Mouse (Mus musculus): ENCODE data around the gene Ovol3. TPM values are rescaled to one million over a fixed set of nuclear protein-coding genes. Genes with fewer than 3 reads are reported as not detected.
"Not testable (repeated sequence)": the region's sequence is repeated elsewhere in the genome, so short reads cannot be mapped to it uniquely, and the experiment has no call there.

The Ovol3 gene
- polyA plus RNA-seq, 1 experiment from 2014 or later: not detected

GRCm38 (mm10) chr7:30219293-30220007, 16.1 kb downstream of the Ovol3 start:
- Histone ChIP-seq H3K4me1 (peaks cover 17% of the 10 kb centered on the region), H3K27me3 (replicated peaks; ENCODE audit: low read depth, poor library complexity, severe bottlenecking) (no peaks in the 10 kb centered on the region), H3K4me3 (peak overlapping the region; percentile 61), H3K36me3 (replicated peaks) (peaks cover 28% of the 10 kb centered on the region), H3K9me3 (no peaks in the 10 kb centered on the region), H3K27ac (replicated peaks) (peak overlapping the region; percentile 81)
- peak; percentile 82 for DNase-seq (ENCODE audit: low spot score)
- WGBS: 6% methylated on average over 16 of the region's 16 CpGs

GRCm38 (mm10) chr7:30217277-30217676, 18.2 kb downstream of the Ovol3 start:
- no peak overlapping the region for H3K27ac ChIP-seq (replicated peaks)
- peaks cover 17% of the 10 kb centered on the region for H3K4me1 ChIP-seq
- peaks cover 6% of the 10 kb centered on the region for H3K36me3 ChIP-seq (replicated peaks)
- H3K27me3 ChIP-seq (replicated peaks; ENCODE audit: low read depth, poor library complexity, severe bottlenecking): no peaks in the 10 kb centered on the region
- H3K9me3 ChIP-seq: 0 out of 2 replicates have a peak, but pooled peaks cover 4% of the 10 kb centered on the region
- DNase-seq (ENCODE audit: low spot score): no peak
- no peak overlapping the region for H3K4me3 ChIP-seq
- 81% methylated on average over 2 of the region's 2 CpGs for WGBS

GRCm38 (mm10) chr7:30216723-30217151, 18.8 kb downstream of the Ovol3 start:
- Histone ChIP-seq H3K27ac (replicated peaks) (peak overlapping the region; percentile 36; the same call in 1 of the 2 replicates), H3K9me3 (0 out of 2 replicates have a peak, but pooled peaks cover 4% of the 10 kb centered on the region), H3K4me1 (peaks cover 17% of the 10 kb centered on the region), H3K27me3 (replicated peaks; ENCODE audit: low read depth, poor library complexity, severe bottlenecking) (no peaks in the 10 kb centered on the region), H3K4me3 (peak overlapping the region; percentile 44), H3K36me3 (replicated peaks) (0 out of 2 replicates have a peak, but pooled peaks cover under 1% of the 10 kb centered on the region)
- WGBS: 1% methylated on average over 16 of the region's 16 CpGs
- DNase-seq (ENCODE audit: low spot score): peak; percentile 91

GRCm38 (mm10) chr7:30215875-30216274, 19.6 kb downstream of the Ovol3 start:
- H3K36me3 ChIP-seq (replicated peaks): no peaks in the 10 kb centered on the region
- H3K27ac ChIP-seq (replicated peaks): no peak overlapping the region
- no peaks in the 10 kb centered on the region for H3K27me3 ChIP-seq (replicated peaks; ENCODE audit: low read depth, poor library complexity, severe bottlenecking)
- peaks cover 17% of the 10 kb centered on the region for H3K4me1 ChIP-seq
- H3K9me3 ChIP-seq: 0 out of 2 replicates have a peak, but pooled peaks cover 4% of the 10 kb centered on the region
- DNase-seq (ENCODE audit: low spot score): no peak
- no peak overlapping the region for H3K4me3 ChIP-seq
- 87% methylated on average over 3 of the region's 3 CpGs for WGBS

- 86% methylated on average over 3 of the region's 3 CpGs for WGBS
- 0 out of 2 replicates have a peak, but pooled peaks cover 4% of the 10 kb centered on the region for H3K9me3 ChIP-seq
- no peak for DNase-seq (ENCODE audit: low spot score)
Observed at GRCm38 (mm10) chr7:30213881-30214280, 21.6 kb downstream of the Ovol3 start.

GRCm38 (mm10) chr7:30211025-30211424, 24.5 kb downstream of the Ovol3 start:
- Histone ChIP-seq H3K36me3 (replicated peaks) (no peaks in the 10 kb centered on the region), H3K4me1 (no peaks in the 10 kb centered on the region), H3K27ac (replicated peaks) (no peak overlapping the region), H3K9me3 (0 out of 2 replicates have a peak, but pooled peaks cover 4% of the 10 kb centered on the region), H3K4me3 (no peak overlapping the region), H3K27me3 (replicated peaks; ENCODE audit: low read depth, poor library complexity, severe bottlenecking) (no peaks in the 10 kb centered on the region)
- DNase-seq (ENCODE audit: low spot score): no peak
- WGBS: 31% methylated on average over 4 of the region's 4 CpGs

More at GRCm38 (mm10) chr7:30213881-30214280, 21.6 kb downstream of the Ovol3 start:
- Histone ChIP-seq H3K27me3 (replicated peaks; ENCODE audit: low read depth, poor library complexity, severe bottlenecking) (no peaks in the 10 kb centered on the region), H3K4me1 (peaks cover 3% of the 10 kb centered on the region), H3K27ac (replicated peaks) (no peak overlapping the region), H3K4me3 (no peak overlapping the region), H3K36me3 (replicated peaks) (no peaks in the 10 kb centered on the region)

GRCm38 (mm10) chr7:30206364-30206763, 29.2 kb downstream of the Ovol3 start:
- H3K4me3 ChIP-seq; H3K27me3 ChIP-seq (replicated peaks; ENCODE audit: low read depth, poor library complexity, severe bottlenecking); H3K27ac ChIP-seq (replicated peaks); DNase-seq (ENCODE audit: low spot score); H3K4me1 ChIP-seq; H3K36me3 ChIP-seq (replicated peaks); H3K9me3 ChIP-seq: not testable (repeated sequence)
- WGBS: 61% methylated on average over 5 of the region's 5 CpGs

DNA sequence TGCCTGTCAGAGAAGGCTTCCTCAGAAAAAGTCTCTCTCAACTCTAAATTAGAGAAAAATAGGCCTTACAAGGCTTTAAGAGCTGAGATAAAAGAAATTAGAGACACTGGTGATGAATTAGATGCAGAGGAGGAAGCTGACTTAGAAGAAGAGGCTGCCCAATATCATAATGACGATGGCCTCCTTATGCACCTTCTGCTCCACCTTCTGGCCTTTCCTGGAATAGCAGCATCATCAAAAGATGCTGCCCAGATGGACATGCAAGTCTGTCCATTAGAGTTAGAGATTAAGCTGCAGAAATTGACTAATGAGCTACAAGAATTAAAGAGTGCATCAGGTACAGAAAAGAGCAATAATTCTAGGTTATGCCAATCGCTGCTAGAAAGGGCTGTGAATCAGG, 30.1 kb downstream of the Ovol3 start:
- no peaks in the 10 kb centered on the region for H3K4me1 ChIP-seq
- H3K4me3 ChIP-seq: no peak overlapping the region
- no peaks in the 10 kb centered on the region for H3K9me3 ChIP-seq
- peak; percentile 57 for DNase-seq (ENCODE audit: low spot score)
- no peaks in the 10 kb centered on the region for H3K27me3 ChIP-seq (replicated peaks; ENCODE audit: low read depth, poor library complexity, severe bottlenecking)
- 5% methylated on average over 2 of the region's 2 CpGs for WGBS
- H3K36me3 ChIP-seq (replicated peaks): no peaks in the 10 kb centered on the region
- H3K27ac ChIP-seq (replicated peaks): no peak overlapping the region

DNA sequence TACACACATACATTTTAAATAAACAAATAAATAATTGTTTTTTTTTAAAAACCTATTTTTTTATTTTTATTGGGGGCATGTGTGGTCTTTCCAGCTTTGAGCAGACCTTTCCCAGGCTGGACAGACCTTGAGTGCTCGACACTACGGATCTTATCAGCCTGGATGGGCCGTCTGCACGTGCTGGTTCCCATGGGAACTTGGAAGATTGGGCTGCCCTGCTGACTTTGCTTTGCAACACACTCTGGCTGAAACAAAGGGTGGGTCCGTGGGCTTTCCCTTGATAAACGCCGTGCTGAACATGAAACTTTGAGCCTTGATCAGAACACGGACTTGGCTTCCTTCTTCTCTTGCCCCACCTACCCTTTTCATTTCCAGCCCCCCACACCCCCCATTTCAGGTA, 31.1 kb downstream of the Ovol3 start:
- Histone ChIP-seq H3K27me3 (replicated peaks; ENCODE audit: low read depth, poor library complexity, severe bottlenecking) (no peaks in the 10 kb centered on the region), H3K4me1 (peaks cover 2% of the 10 kb centered on the region; the same call in 1 of the 2 replicates), H3K27ac (replicated peaks) (no peak overlapping the region), H3K4me3 (no peak overlapping the region), H3K36me3 (replicated peaks) (no peaks in the 10 kb centered on the region), H3K9me3 (no peaks in the 10 kb centered on the region)
- DNase-seq (ENCODE audit: low spot score): no peak
- WGBS: 51% methylated on average over 8 of the region's 8 CpGs

DNA sequence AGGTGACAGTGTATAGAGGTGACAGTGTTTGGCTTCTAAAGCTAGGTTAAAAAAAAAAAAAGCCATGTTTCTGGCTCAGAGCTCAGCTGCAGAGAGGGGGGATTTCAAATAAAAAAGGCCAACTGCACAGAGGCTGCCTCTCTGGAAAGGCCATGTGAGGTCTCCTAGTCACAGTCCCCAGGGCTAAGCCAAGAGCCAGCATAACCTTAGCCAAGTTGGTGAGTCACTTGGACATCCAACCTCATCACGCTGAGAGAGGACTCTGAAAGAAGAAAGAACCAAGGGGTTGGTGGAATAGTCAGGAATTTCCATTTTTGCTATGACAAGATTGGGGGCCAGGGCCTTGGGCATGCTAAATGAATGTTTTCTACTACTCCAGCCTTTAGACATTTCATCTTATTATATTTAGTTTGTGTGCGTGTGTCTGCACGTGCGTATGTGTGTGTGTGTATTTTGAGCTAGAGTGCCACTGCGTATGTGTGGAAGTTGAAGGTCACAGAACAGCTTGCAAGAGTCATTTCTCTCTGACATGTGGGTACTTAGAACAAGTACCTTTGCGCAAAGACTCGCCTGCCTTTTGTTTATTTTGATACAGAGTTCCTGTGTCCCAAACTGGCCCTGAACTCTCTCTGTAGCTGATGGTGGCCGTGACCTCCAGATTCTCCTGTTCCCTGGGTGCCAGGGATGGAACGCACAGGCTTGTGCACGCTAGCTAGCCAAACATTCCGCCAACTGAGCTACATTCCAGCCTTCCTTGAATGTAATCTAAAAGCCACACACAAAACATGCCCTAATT, 32.4 kb downstream of the Ovol3 start:
- no peak for DNase-seq (ENCODE audit: low spot score)
- no peak overlapping the region for H3K4me3 ChIP-seq
- H3K36me3 ChIP-seq (replicated peaks): no peaks in the 10 kb centered on the region
- H3K9me3 ChIP-seq: no peaks in the 10 kb centered on the region
- H3K27me3 ChIP-seq (replicated peaks; ENCODE audit: low read depth, poor library complexity, severe bottlenecking): no peaks in the 10 kb centered on the region
- H3K4me1 ChIP-seq: peaks cover 6% of the 10 kb centered on the region
- no peak overlapping the region for H3K27ac ChIP-seq (replicated peaks)
- WGBS: 76% methylated on average over 11 of the region's 11 CpGs

GRCm38 (mm10) chr7:30200661-30201060, 34.9 kb downstream of the Ovol3 start:
- H3K36me3 ChIP-seq (replicated peaks); H3K27ac ChIP-seq (replicated peaks); H3K9me3 ChIP-seq; H3K4me3 ChIP-seq; DNase-seq (ENCODE audit: low spot score); H3K27me3 ChIP-seq (replicated peaks; ENCODE audit: low read depth, poor library complexity, severe bottlenecking): not testable (repeated sequence)
- WGBS: 87% methylated on average over 5 of the region's 5 CpGs
- H3K4me1 ChIP-seq: peaks cover 14% of the 10 kb centered on the region

DNA sequence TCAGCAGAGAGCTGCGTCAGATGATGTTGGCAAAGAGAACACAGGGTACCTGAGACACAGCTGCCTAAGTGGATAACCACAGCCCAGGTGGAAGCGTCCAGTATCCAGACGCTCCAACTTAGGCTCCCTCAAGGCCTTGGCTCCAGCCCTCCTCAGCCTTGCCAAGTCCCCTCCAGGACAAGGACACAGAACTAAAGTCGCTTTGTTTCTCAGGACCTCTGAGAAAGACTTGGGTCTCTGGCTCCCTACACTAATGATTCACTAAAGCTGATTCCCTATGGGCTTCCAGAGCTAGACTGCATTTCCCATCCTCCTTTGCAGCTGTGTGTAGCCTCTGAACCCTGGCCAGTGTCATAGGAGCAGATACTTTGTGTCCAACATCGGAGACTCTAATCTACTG, 35.3 kb downstream of the Ovol3 start:
- Histone ChIP-seq H3K27me3 (replicated peaks; ENCODE audit: low read depth, poor library complexity, severe bottlenecking) (no peaks in the 10 kb centered on the region), H3K27ac (replicated peaks) (no peak overlapping the region), H3K36me3 (replicated peaks) (no peaks in the 10 kb centered on the region), H3K4me1 (peaks cover 18% of the 10 kb centered on the region), H3K4me3 (no peak overlapping the region), H3K9me3 (no peaks in the 10 kb centered on the region)
- DNase-seq (ENCODE audit: low spot score): no peak
- 84% methylated on average over 5 of the region's 5 CpGs for whole genome bisulfite sequencing

Data from embryonic facial prominence, embryonic 10.5 days (tissue).